Mouse (Mus musculus): ENCODE measurements at regions not wholly inside any gene's neighbourhood (a gene's known extent, or its start where the extent isn't known, plus 50 kb on each side); places are given as distances from the start of the nearest gene placed in this dataset.

GRCm38 (mm10) chr13:71210658-71211251 is 369.1 kb upstream of the Adamts16 start:
- Histone ChIP-seq H3K9ac (ENCODE audit: low read depth, low read length) (no peak overlapping the region), H3K27ac (ENCODE audit: low read depth, low read length) (no peak overlapping the region), H3K4me1 (ENCODE audit: control insufficient read depth, insufficient read depth, low read depth, low read length) (no peaks in the 10 kb centered on the region), H3K36me3 (ENCODE audit: control insufficient read depth, insufficient read depth, low read length) (no peaks in the 10 kb centered on the region), H3K27me3 (replicated peaks; ENCODE audit: control insufficient read depth, insufficient read depth, low read length) (no peaks in the 10 kb centered on the region), H3K4me3 (ENCODE audit: low read length) (no peak overlapping the region), H3K4me2 (ENCODE audit: low read length) (no peak overlapping the region), H3K9me3 (ENCODE audit: control insufficient read depth, low read length) (no peaks in the 10 kb centered on the region)
- no peak for ATAC-seq
- 23% methylated on average over 7 of the region's 7 CpGs for WGBS

DNA sequence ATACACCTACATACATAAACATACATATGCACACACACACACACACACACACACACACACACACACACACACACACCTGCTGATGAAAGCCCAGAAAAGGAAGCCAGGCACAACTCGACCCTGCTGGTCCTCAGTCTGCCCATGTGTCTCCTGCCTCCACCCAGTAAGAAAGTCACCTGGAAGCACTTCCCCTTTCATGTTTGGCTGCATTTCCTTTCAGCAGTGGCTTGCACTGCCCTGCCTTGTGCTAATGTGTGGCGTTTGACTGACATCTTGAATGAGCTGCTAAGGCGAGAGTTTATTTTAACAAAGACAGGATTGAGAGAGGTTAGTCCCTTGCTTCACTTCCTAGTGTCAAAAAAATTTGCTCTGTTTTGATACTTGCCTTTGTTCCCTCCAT is 364.1 kb upstream of the Adamts16 start:
- H3K9me3 ChIP-seq (ENCODE audit: control insufficient read depth, low read length): no peaks in the 10 kb centered on the region
- 47% methylated on average over 3 of the region's 3 CpGs for WGBS
- no peaks in the 10 kb centered on the region for H3K36me3 ChIP-seq (ENCODE audit: control insufficient read depth, insufficient read depth, low read length)
- H3K27ac ChIP-seq (ENCODE audit: low read depth, low read length): no peak overlapping the region
- ATAC-seq: no peak
- H3K4me3 ChIP-seq (ENCODE audit: low read length): no peak overlapping the region
- H3K9ac ChIP-seq (ENCODE audit: low read depth, low read length): no peak overlapping the region
- no peak overlapping the region for H3K4me2 ChIP-seq (ENCODE audit: low read length)
- peaks cover under 1% of the 10 kb centered on the region; the same call in 1 of the 2 replicates for H3K4me1 ChIP-seq (ENCODE audit: control insufficient read depth, insufficient read depth, low read depth, low read length)
- H3K27me3 ChIP-seq (replicated peaks; ENCODE audit: control insufficient read depth, insufficient read depth, low read length): no peaks in the 10 kb centered on the region

- Histone ChIP-seq H3K27me3 (replicated peaks; ENCODE audit: control insufficient read depth, insufficient read depth, low read length) (no peaks in the 10 kb centered on the region), H3K4me3 (ENCODE audit: low read length) (no peak overlapping the region), H3K27ac (ENCODE audit: low read depth, low read length) (no peak overlapping the region), H3K4me1 (ENCODE audit: control insufficient read depth, insufficient read depth, low read depth, low read length) (peaks cover 4% of the 10 kb centered on the region; the same call in 1 of the 2 replicates), H3K9me3 (ENCODE audit: control insufficient read depth, low read length) (no peaks in the 10 kb centered on the region), H3K4me2 (ENCODE audit: low read length) (no peak overlapping the region), H3K9ac (ENCODE audit: low read depth, low read length) (no peak overlapping the region), H3K36me3 (ENCODE audit: control insufficient read depth, insufficient read depth, low read length) (no peaks in the 10 kb centered on the region)
- no peak for ATAC-seq
- WGBS: 30% methylated on average over 3 of the region's 3 CpGs
Measured at GRCm38 (mm10) chr13:71200656-71201055, 359.0 kb upstream of the Adamts16 start.

- 80% methylated on average over 4 of the region's 4 CpGs for WGBS
- no peaks in the 10 kb centered on the region for H3K9me3 ChIP-seq (ENCODE audit: control insufficient read depth, low read length)
Measured at GRCm38 (mm10) chr13:71195675-71196074, 354.1 kb upstream of the Adamts16 start.

GRCm38 (mm10) chr13:71184500-71184899 is 342.9 kb upstream of the Adamts16 start:
- no peak overlapping the region for H3K9ac ChIP-seq (ENCODE audit: low read depth, low read length)
- no peak overlapping the region for H3K4me2 ChIP-seq (ENCODE audit: low read length)
- ATAC-seq: no peak
- 85% methylated on average over 4 of the region's 4 CpGs for WGBS
- H3K27me3 ChIP-seq (replicated peaks; ENCODE audit: control insufficient read depth, insufficient read depth, low read length): no peaks in the 10 kb centered on the region
- H3K9me3 ChIP-seq (ENCODE audit: control insufficient read depth, low read length): no peaks in the 10 kb centered on the region
- no peaks in the 10 kb centered on the region for H3K4me1 ChIP-seq (ENCODE audit: control insufficient read depth, insufficient read depth, low read depth, low read length)
- H3K27ac ChIP-seq (ENCODE audit: low read depth, low read length): no peak overlapping the region
- no peaks in the 10 kb centered on the region for H3K36me3 ChIP-seq (ENCODE audit: control insufficient read depth, insufficient read depth, low read length)
- H3K4me3 ChIP-seq (ENCODE audit: low read length): no peak overlapping the region

More at GRCm38 (mm10) chr13:71195675-71196074, 354.1 kb upstream of the Adamts16 start:
- H3K4me1 ChIP-seq (ENCODE audit: control insufficient read depth, insufficient read depth, low read depth, low read length): peaks cover 3% of the 10 kb centered on the region; the same call in 1 of the 2 replicates
- H3K4me3 ChIP-seq (ENCODE audit: low read length): no peak overlapping the region
- H3K27ac ChIP-seq (ENCODE audit: low read depth, low read length): no peak overlapping the region
- H3K27me3 ChIP-seq (replicated peaks; ENCODE audit: control insufficient read depth, insufficient read depth, low read length): no peaks in the 10 kb centered on the region
- no peaks in the 10 kb centered on the region for H3K36me3 ChIP-seq (ENCODE audit: control insufficient read depth, insufficient read depth, low read length)
- no peak overlapping the region for H3K4me2 ChIP-seq (ENCODE audit: low read length)
- no peak for ATAC-seq
- H3K9ac ChIP-seq (ENCODE audit: low read depth, low read length): no peak overlapping the region

DNA sequence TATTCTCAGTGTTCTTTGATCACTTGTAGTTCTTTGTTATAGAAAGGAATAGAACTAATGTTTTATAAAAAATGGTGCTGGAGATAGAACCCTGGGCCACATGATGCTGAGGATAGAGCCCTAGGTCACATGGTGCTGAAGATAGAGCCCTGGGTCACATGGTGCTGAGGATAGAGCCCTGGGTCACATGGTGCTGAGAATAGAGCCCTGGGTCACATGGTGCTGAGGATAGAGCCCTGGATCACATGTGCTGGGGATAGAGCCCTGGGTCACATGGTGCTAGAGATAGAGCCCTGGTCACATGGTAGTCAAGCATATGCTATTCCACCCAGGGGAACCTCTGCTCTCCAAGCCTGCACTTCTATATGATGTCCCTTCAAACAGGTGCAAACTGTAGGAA is 337.5 kb upstream of the Adamts16 start:
- Histone ChIP-seq H3K4me3 (ENCODE audit: low read length) (no peak overlapping the region), H3K9ac (ENCODE audit: low read depth, low read length) (no peak overlapping the region), H3K4me1 (ENCODE audit: control insufficient read depth, insufficient read depth, low read depth, low read length) (no peaks in the 10 kb centered on the region), H3K36me3 (ENCODE audit: control insufficient read depth, insufficient read depth, low read length) (no peaks in the 10 kb centered on the region), H3K4me2 (ENCODE audit: low read length) (no peak overlapping the region), H3K27me3 (replicated peaks; ENCODE audit: control insufficient read depth, insufficient read depth, low read length) (no peaks in the 10 kb centered on the region), H3K27ac (ENCODE audit: low read depth, low read length) (no peak overlapping the region), H3K9me3 (ENCODE audit: control insufficient read depth, low read length) (no peaks in the 10 kb centered on the region)
- ATAC-seq: no peak

GRCm38 (mm10) chr13:71174335-71174734 is 332.7 kb upstream of the Adamts16 start:
- no peaks in the 10 kb centered on the region for H3K36me3 ChIP-seq (ENCODE audit: control insufficient read depth, insufficient read depth, low read length)
- no peaks in the 10 kb centered on the region for H3K27me3 ChIP-seq (replicated peaks; ENCODE audit: control insufficient read depth, insufficient read depth, low read length)
- H3K4me2 ChIP-seq (ENCODE audit: low read length): no peak overlapping the region
- no peak for ATAC-seq
- H3K4me3 ChIP-seq (ENCODE audit: low read length): no peak overlapping the region
- no peaks in the 10 kb centered on the region for H3K9me3 ChIP-seq (ENCODE audit: control insufficient read depth, low read length)
- no peak overlapping the region for H3K9ac ChIP-seq (ENCODE audit: low read depth, low read length)
- no peak overlapping the region for H3K27ac ChIP-seq (ENCODE audit: low read depth, low read length)
- no peaks in the 10 kb centered on the region for H3K4me1 ChIP-seq (ENCODE audit: control insufficient read depth, insufficient read depth, low read depth, low read length)

DNA sequence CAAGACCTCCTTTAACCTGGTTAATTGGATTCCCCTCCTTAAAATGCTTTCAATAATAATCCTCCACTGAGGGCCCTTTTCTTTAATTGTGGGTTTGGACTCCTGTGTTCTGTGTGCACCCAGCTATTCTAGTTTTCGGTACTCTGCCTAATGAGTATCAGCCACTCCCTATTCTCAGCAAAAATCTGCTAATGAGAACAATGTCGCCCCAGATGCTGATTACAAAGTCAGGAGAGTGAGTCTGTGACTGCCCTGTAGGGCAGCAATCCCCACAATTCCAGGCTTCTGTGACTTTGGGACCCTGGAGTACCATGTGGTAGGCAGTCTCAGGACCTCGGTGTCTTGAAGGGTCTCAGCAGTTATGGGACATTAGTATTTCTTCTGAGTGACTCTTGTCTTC is 324.6 kb upstream of the Adamts16 start:
- no peak for ATAC-seq
- Histone ChIP-seq H3K4me2 (ENCODE audit: low read length) (no peak overlapping the region), H3K27ac (ENCODE audit: low read depth, low read length) (no peak overlapping the region)

DNA sequence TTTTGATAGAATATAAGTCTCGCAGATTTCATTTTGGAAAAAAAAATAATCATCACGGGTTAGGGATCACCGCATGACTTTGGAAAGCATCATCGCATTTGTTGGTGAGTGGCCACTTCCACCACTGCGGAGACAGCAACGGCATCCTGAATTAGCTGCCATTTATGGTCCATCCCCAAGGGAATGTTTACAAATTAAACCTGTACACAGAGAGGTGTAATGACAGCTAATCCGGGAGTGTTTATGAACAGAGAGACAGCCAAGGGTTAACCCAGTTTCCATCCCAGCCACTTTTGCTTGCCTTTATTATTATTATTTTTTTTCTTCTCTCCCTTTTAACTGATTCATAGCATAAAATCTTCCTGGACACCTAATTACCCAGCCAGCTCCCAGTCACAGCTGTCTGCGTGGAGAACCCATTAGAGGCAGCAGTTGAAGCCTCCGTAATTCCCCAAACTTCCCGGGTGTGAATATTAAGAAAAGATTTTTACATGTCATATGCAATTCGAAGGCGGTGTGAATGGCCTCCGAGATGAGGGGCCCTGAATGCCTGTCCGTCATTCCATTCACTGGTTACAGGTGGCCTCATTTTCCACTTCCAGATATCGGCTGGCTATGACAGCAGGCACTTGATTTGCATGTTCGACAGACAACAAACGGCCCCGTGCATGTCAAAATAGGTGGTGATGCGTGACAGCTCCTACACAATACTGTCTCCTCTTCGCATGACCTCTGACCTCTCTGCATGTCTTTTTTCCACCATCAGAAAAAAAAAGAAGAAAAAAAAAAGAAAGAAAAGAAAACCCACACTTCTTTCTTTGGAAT is 323.7 kb upstream of the Adamts16 start:
- Histone ChIP-seq H3K4me1 (ENCODE audit: control insufficient read depth, insufficient read depth, low read depth, low read length) (no peaks in the 10 kb centered on the region; the same call in 1 of the 2 replicates), H3K36me3 (ENCODE audit: control insufficient read depth, insufficient read depth, low read length) (no peaks in the 10 kb centered on the region), H3K27ac (ENCODE audit: low read depth, low read length) (no peak overlapping the region), H3K9ac (ENCODE audit: low read depth, low read length) (no peak overlapping the region), H3K4me2 (ENCODE audit: low read length) (0 out of 2 replicates have a peak overlapping the region, but pooled peaks have one; percentile 5), H3K4me3 (ENCODE audit: low read length) (no peak overlapping the region), H3K9me3 (ENCODE audit: control insufficient read depth, low read length) (no peaks in the 10 kb centered on the region), H3K27me3 (replicated peaks; ENCODE audit: control insufficient read depth, insufficient read depth, low read length) (no peaks in the 10 kb centered on the region)
- WGBS: 34% methylated on average over 20 of the region's 20 CpGs
- no peak for ATAC-seq

More for the DNA sequence above, 324.6 kb upstream of the Adamts16 start:
- H3K27me3 ChIP-seq (replicated peaks; ENCODE audit: control insufficient read depth, insufficient read depth, low read length): no peaks in the 10 kb centered on the region
- H3K36me3 ChIP-seq (ENCODE audit: control insufficient read depth, insufficient read depth, low read length): no peaks in the 10 kb centered on the region
- no peaks in the 10 kb centered on the region for H3K9me3 ChIP-seq (ENCODE audit: control insufficient read depth, low read length)
- no peak overlapping the region for H3K9ac ChIP-seq (ENCODE audit: low read depth, low read length)
- WGBS: 29% methylated on average over 3 of the region's 3 CpGs
- no peaks in the 10 kb centered on the region; the same call in 1 of the 2 replicates for H3K4me1 ChIP-seq (ENCODE audit: control insufficient read depth, insufficient read depth, low read depth, low read length)
- no peak overlapping the region for H3K4me3 ChIP-seq (ENCODE audit: low read length)

Data from hindbrain, embryonic 16.5 days (tissue).